Mouse (Mus musculus) hindbrain, embryonic 15.5 days (tissue): ENCODE measurements at regions not wholly inside any gene's neighbourhood (a gene's known extent, or its start where the extent isn't known, plus 50 kb on each side); places are given as distances from the start of the nearest gene placed in this dataset.
"Not testable (repeated sequence)": the region's sequence is repeated elsewhere in the genome, so short reads cannot be mapped to it uniquely, and the experiment has no call there.

Experiments used
- ATAC-seq: fragments of 200-750 bp; cut with Nextera tagmentation; 2 replicates; pipeline ENCODE4 v1.8.0; 2017; ENCODE audit warnings: low read depth, moderate number of reproducible peaks, moderate TSS enrichment; ENCODE audit not compliant: low FRiP score
- H3K27ac ChIP-seq: fragments of 300-500 bp; sonication (generic); replicated peaks from 2 replicates; pipeline ENCODE4 v1.5.1; 2015; ENCODE audit warnings: mild to moderate bottlenecking, inconsistent platforms
- H3K27me3 ChIP-seq: fragments of 300-500 bp; sonication (generic); 2 replicates; pipeline ENCODE4 v1.6.1; 2015; ENCODE audit warnings: control low read depth, inconsistent platforms
- H3K36me3 ChIP-seq: fragments of 300-500 bp; sonication (generic); 2 replicates; pipeline ENCODE4 v1.6.1; 2015; ENCODE audit warnings: control low read depth, inconsistent platforms
- H3K4me1 ChIP-seq: fragments of 300-500 bp; sonication (generic); replicated peaks from 2 replicates; pipeline ENCODE4 v1.6.1; 2015; ENCODE audit warnings: control low read depth, inconsistent platforms
- H3K4me2 ChIP-seq: fragments of 300-500 bp; sonication (generic); 2 replicates; pipeline ENCODE4 v1.6.1; 2015; ENCODE audit warnings: moderate library complexity, mild to moderate bottlenecking, inconsistent platforms
- H3K4me3 ChIP-seq: fragments of 300-500 bp; sonication (generic); 2 replicates; pipeline ENCODE4 v1.5.1; 2015; ENCODE audit warnings: mild to moderate bottlenecking, inconsistent platforms
- H3K9ac ChIP-seq: fragments of 300-500 bp; sonication (generic); 2 replicates; pipeline ENCODE4 v1.6.1; 2015; ENCODE audit warnings: inconsistent platforms
- H3K9me3 ChIP-seq: fragments of 300-500 bp; sonication (generic); 2 replicates; pipeline ENCODE4 v1.6.1; 2016; ENCODE audit warnings: control low read depth, inconsistent platforms
- WGBS: fragments of 180-500 bp; shearing (Covaris S2); methylation state at CpG from one replicate; pipeline ENCODE4 v1.1.7; 2015; 5-methylcytosine and 5-hydroxymethylcytosine counted together

- Histone ChIP-seq H3K4me1 (peaks cover 8% of the 10 kb centered on the region), H3K4me2 (no peak overlapping the region), H3K36me3 (no peaks in the 10 kb centered on the region), H3K27me3 (peaks cover 3% of the 10 kb centered on the region; the same call in 1 of the 2 replicates), H3K4me3 (no peak overlapping the region), H3K27ac (no peak overlapping the region), H3K9me3 (no peaks in the 10 kb centered on the region), H3K9ac (no peak overlapping the region)
- WGBS, result 18% methylated on average over 12 of the region's 12 CpGs
- ATAC-seq, result no peak
Measured at GRCm38 (mm10) chr15:87818566-87818965, 274.5 kb downstream of the Fam19a5 start.

GRCm38 (mm10) chr15:87842097-87842496, 298.0 kb downstream of the Fam19a5 start:
- H3K9ac ChIP-seq, result no peak overlapping the region
- ATAC-seq, result no peak
- WGBS, result 56% methylated on average over 3 of the region's 3 CpGs
- H3K4me1 ChIP-seq, result no peaks in the 10 kb centered on the region
- H3K4me2 ChIP-seq, result no peak overlapping the region
- H3K9me3 ChIP-seq, result no peaks in the 10 kb centered on the region
- no peak overlapping the region for H3K27ac ChIP-seq
- no peak overlapping the region for H3K4me3 ChIP-seq
- H3K36me3 ChIP-seq, result no peaks in the 10 kb centered on the region
- H3K27me3 ChIP-seq, result no peaks in the 10 kb centered on the region

- Histone ChIP-seq H3K4me2 (no peak overlapping the region), H3K27me3 (no peaks in the 10 kb centered on the region), H3K9me3 (no peaks in the 10 kb centered on the region), H3K27ac (no peak overlapping the region), H3K9ac (no peak overlapping the region), H3K4me1 (0 out of 2 replicates have a peak, but pooled peaks cover 3% of the 10 kb centered on the region), H3K36me3 (no peaks in the 10 kb centered on the region), H3K4me3 (no peak overlapping the region)
- ATAC-seq, result no peak
- WGBS, result 8% methylated on average over 2 of the region's 2 CpGs
Measured at GRCm38 (mm10) chr15:87859069-87859468, 315.0 kb downstream of the Fam19a5 start.

GRCm38 (mm10) chr15:87876286-87876899, 332.3 kb downstream of the Fam19a5 start:
- no peak for ATAC-seq
- WGBS, result 58% methylated on average over 9 of the region's 9 CpGs
- H3K4me1 ChIP-seq, result peaks cover 9% of the 10 kb centered on the region; the same call in 1 of the 2 replicates
- H3K27me3 ChIP-seq, result no peaks in the 10 kb centered on the region
- H3K9me3 ChIP-seq, result no peaks in the 10 kb centered on the region
- no peak overlapping the region for H3K9ac ChIP-seq
- H3K4me2 ChIP-seq, result no peak overlapping the region
- no peaks in the 10 kb centered on the region for H3K36me3 ChIP-seq
- no peak overlapping the region for H3K4me3 ChIP-seq
- H3K27ac ChIP-seq, result no peak overlapping the region

GRCm38 (mm10) chr15:87890903-87891302, 346.8 kb downstream of the Fam19a5 start:
- Histone ChIP-seq H3K9ac (no peak overlapping the region), H3K36me3 (no peaks in the 10 kb centered on the region), H3K4me3 (no peak overlapping the region), H3K4me2 (no peak overlapping the region), H3K4me1 (no peaks in the 10 kb centered on the region), H3K27ac (no peak overlapping the region), H3K9me3 (no peaks in the 10 kb centered on the region), H3K27me3 (no peaks in the 10 kb centered on the region)
- 88% methylated on average over 5 of the region's 5 CpGs for WGBS
- no peak for ATAC-seq

GRCm38 (mm10) chr15:87894866-87895265, 350.8 kb downstream of the Fam19a5 start:
- not testable (repeated sequence) for H3K4me2 ChIP-seq, H3K4me3 ChIP-seq, H3K9ac ChIP-seq, H3K36me3 ChIP-seq, H3K4me1 ChIP-seq, ATAC-seq, H3K27ac ChIP-seq, H3K27me3 ChIP-seq, H3K9me3 ChIP-seq
- 94% methylated on average over 6 of the region's 6 CpGs for WGBS

GRCm38 (mm10) chr15:87898655-87899054, 354.6 kb downstream of the Fam19a5 start:
- H3K9ac ChIP-seq, result no peak overlapping the region
- WGBS, result 83% methylated on average over 4 of the region's 4 CpGs
- H3K4me3 ChIP-seq, result no peak overlapping the region
- no peak overlapping the region for H3K4me2 ChIP-seq
- H3K36me3 ChIP-seq, result no peaks in the 10 kb centered on the region
- no peak for ATAC-seq
- H3K4me1 ChIP-seq, result no peaks in the 10 kb centered on the region
- no peaks in the 10 kb centered on the region for H3K9me3 ChIP-seq
- no peaks in the 10 kb centered on the region for H3K27me3 ChIP-seq
- H3K27ac ChIP-seq, result no peak overlapping the region

- Histone ChIP-seq H3K27ac (no peak overlapping the region), H3K9me3 (no peaks in the 10 kb centered on the region), H3K27me3 (no peaks in the 10 kb centered on the region), H3K4me2 (no peak overlapping the region), H3K4me3 (no peak overlapping the region), H3K36me3 (no peaks in the 10 kb centered on the region), H3K4me1 (no peaks in the 10 kb centered on the region), H3K9ac (no peak overlapping the region)
- 88% methylated on average over 6 of the region's 6 CpGs for WGBS
- ATAC-seq, result no peak
Measured at GRCm38 (mm10) chr15:87904436-87904835, 360.3 kb downstream of the Fam19a5 start.

- 76% methylated on average over 5 of the region's 5 CpGs for WGBS
Measured at GRCm38 (mm10) chr15:87906310-87906709, 362.2 kb downstream of the Fam19a5 start.

GRCm38 (mm10) chr15:87922091-87922490, 378.0 kb downstream of the Fam19a5 start:
- Histone ChIP-seq H3K9ac (no peak overlapping the region), H3K36me3 (no peaks in the 10 kb centered on the region), H3K4me3 (no peak overlapping the region), H3K27ac (no peak overlapping the region), H3K27me3 (no peaks in the 10 kb centered on the region), H3K9me3 (no peaks in the 10 kb centered on the region), H3K4me2 (no peak overlapping the region), H3K4me1 (no peaks in the 10 kb centered on the region)
- 45% methylated on average over 9 of the region's 9 CpGs for WGBS
- no peak for ATAC-seq

More at GRCm38 (mm10) chr15:87906310-87906709, 362.2 kb downstream of the Fam19a5 start:
- H3K9ac ChIP-seq, result no peak overlapping the region
- ATAC-seq, result no peak; the same call in 1 of the 2 replicates
- peaks cover 7% of the 10 kb centered on the region; the same call in 1 of the 2 replicates for H3K4me1 ChIP-seq
- no peaks in the 10 kb centered on the region for H3K27me3 ChIP-seq
- no peak overlapping the region for H3K27ac ChIP-seq
- no peak overlapping the region for H3K4me2 ChIP-seq
- no peak overlapping the region for H3K4me3 ChIP-seq
- no peaks in the 10 kb centered on the region for H3K9me3 ChIP-seq
- H3K36me3 ChIP-seq, result no peaks in the 10 kb centered on the region

- Histone ChIP-seq H3K27ac (no peak overlapping the region), H3K27me3 (no peaks in the 10 kb centered on the region), H3K4me1 (no peaks in the 10 kb centered on the region), H3K4me3 (no peak overlapping the region), H3K9ac (no peak overlapping the region), H3K9me3 (no peaks in the 10 kb centered on the region), H3K36me3 (no peaks in the 10 kb centered on the region), H3K4me2 (no peak overlapping the region)
- 86% methylated on average over 4 of the region's 4 CpGs for WGBS
- no peak for ATAC-seq
Measured at GRCm38 (mm10) chr15:87922781-87923446, 378.8 kb downstream of the Fam19a5 start.

GRCm38 (mm10) chr15:87923906-87924305, 379.8 kb downstream of the Fam19a5 start:
- no peak overlapping the region for H3K4me3 ChIP-seq
- ATAC-seq, result no peak
- no peaks in the 10 kb centered on the region for H3K4me1 ChIP-seq
- WGBS, result 42% methylated on average over 9 of the region's 9 CpGs
- H3K36me3 ChIP-seq, result no peaks in the 10 kb centered on the region
- H3K4me2 ChIP-seq, result no peak overlapping the region
- H3K27ac ChIP-seq, result no peak overlapping the region
- no peaks in the 10 kb centered on the region for H3K27me3 ChIP-seq
- H3K9ac ChIP-seq, result no peak overlapping the region
- H3K9me3 ChIP-seq, result no peaks in the 10 kb centered on the region
